Mouse (Mus musculus): ENCODE data around the gene Skiv2l. TPM values are rescaled to one million over a fixed set of nuclear protein-coding genes. Genes with fewer than 3 reads are reported as not detected.

Skiv2l gene
- total RNA-seq (2012; rRNA removed) (50.5 and 52.9 TPM in 2 replicates), total RNA-seq (2014; rRNA removed) (22.0 and 26.1 TPM in 2 replicates), polyA plus RNA-seq (2012; ENCODE audit: insufficient read length, low read depth) (35.2 and 44.1 TPM in 2 replicates)

DNA sequence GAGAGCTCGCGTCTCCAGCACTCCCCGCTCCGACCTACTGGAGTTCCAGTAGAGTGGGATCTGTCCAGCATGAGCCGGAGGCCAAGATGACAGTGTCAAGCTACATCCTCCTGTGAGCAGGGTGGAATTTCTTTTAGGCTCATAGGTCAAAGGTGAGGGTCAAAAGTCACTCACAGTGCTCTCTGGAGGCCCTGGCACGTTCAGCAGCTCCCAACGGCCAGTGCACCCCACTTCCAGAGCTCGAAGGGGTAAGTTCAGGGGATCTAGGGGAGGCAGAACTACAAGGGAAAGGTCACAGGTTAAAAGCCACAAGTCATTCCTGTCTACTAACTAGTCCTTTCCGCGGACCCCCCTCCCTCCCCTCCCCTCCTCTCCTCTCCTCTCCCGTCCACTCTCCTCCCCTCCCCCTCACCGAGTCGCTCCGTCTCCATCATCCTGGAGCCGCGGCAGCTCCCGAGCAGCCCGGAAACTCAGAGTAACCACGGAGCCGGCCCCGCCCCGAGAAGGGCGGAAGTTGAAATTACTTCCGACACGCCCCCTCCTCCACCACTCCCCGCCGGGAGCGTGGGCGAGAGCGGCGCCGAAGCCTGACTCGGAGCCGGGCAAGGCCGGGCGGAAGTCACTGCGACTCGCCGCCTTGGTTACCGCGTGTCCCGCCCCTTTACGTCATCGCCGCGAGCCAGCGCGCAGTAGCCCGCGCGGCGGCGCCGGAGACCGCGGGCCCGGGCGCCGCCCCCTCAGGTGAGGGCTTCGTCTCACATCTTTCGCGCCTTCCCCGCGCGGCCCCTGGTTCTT is at the start of gene Skiv2l, which contains the start of gene Nelfe:
TSS of gene Skiv2l (minus strand) at position 489 of the 795 bp plus-strand sequence.
TSS of gene Nelfe (plus strand) at position 670 of the 795 bp plus-strand sequence.
- Histone ChIP-seq H3K27me3 (replicated peaks) (no peaks in the 10 kb centered on the region), H3K4me2 (ENCODE audit: insufficient read depth, low read depth, poor library complexity, severe bottlenecking) (peak within 1 kb of the TSS; percentile 94), H3K27ac (ENCODE audit: insufficient read depth, low read depth) (peak within 1 kb of the TSS; percentile 16; the same call in 1 of the 2 replicates), H3K4me1 (ENCODE audit: control insufficient read depth in 1 of 2, insufficient read depth in 2 of 2) (peaks cover 2 to 27% of the 10 kb centered on the region in 2 experiments), H3K79me2 (replicated peaks; ENCODE audit: control insufficient read depth, extremely low read depth, insufficient read depth, poor library complexity, severe bottlenecking) (peaks cover 20% of the 10 kb centered on the region), H3K9ac (ENCODE audit: insufficient read depth, low read depth) (peak within 1 kb of the TSS; percentile 86), H3K36me3 (replicated peaks in 1 of 2; ENCODE audit: control insufficient read depth in 1 of 2, insufficient read depth in 1 of 2, low read length in 1 of 2) (peaks cover 57 to 69% of the 10 kb centered on the region in 2 experiments), H3K4me3 (replicated peaks in 1 of 3; ENCODE audit: low read depth in 2 of 3, low read length in 2 of 3, poor library complexity in 1 of 3) (peak within 1 kb of the TSS; percentile 86 to 95 (median 92)), H3K9me3 (replicated peaks; ENCODE audit: low read length) (no peaks in the 10 kb centered on the region)
- in situ Hi-C loops (cut with MboI; ENCODE audit: low pct_ligation_motif_present, low pct_unique_long_range_greater_than_20kb, low sequenced_read_pairs), result no loop called here
- TF ChIP-seq KAT2A (IDR thresholded peaks at IDR 0.05; ENCODE audit: insufficient replicate concordance, low read length) (peak; percentile 91; the same call in 1 of the 2 replicates), E2F4 (IDR thresholded peaks at IDR 0.05; ENCODE audit: insufficient replicate concordance, low read depth, low read length) (peak; percentile 81; the same call in 1 of the 2 replicates), ZMIZ1 (IDR thresholded peaks at IDR 0.05; ENCODE audit: low read depth, low read length) (peak; percentile 53; the same call in 1 of the 2 replicates), UBTF (IDR thresholded peaks at IDR 0.05; ENCODE audit: low read depth, low read length) (peak; percentile 83), PAX5 (IDR thresholded peaks at IDR 0.05; ENCODE audit: low read length) (no peak), ZKSCAN1 (IDR thresholded peaks at IDR 0.05; ENCODE audit: borderline replicate concordance, low read depth, low read length) (no peak), CHD1 (IDR thresholded peaks at IDR 0.05; ENCODE audit: low read depth, low read length) (no peak), NRF1 (IDR thresholded peaks at IDR 0.05; ENCODE audit: low read depth, low read length) (peak; percentile 79), USF1 (IDR thresholded peaks at IDR 0.05; ENCODE audit: low read depth, low read length) (peak; percentile 1; the same call in 1 of the 2 replicates), GABPA (IDR thresholded peaks at IDR 0.05; ENCODE audit: insufficient replicate concordance, low read depth, low read length) (peak; percentile 29; the same call in 1 of the 2 replicates), BHLHE40 (IDR thresholded peaks at IDR 0.05; ENCODE audit: low read depth, low read length) (peak; percentile 65), RCOR1 (conservative IDR thresholded peaks at IDR 0.05; ENCODE audit: low read depth, low read length) (no peak; the same call in 1 of the 2 replicates), SMC3 (IDR thresholded peaks at IDR 0.05; ENCODE audit: low read depth, low read length) (no peak), USF2 (conservative IDR thresholded peaks at IDR 0.05; ENCODE audit: low read depth, low read length) (no peak), ETS1 (conservative IDR thresholded peaks at IDR 0.05; ENCODE audit: low read depth, low read length) (no peak), JUND (conservative IDR thresholded peaks at IDR 0.05; ENCODE audit: low read depth, low read length) (no peak), ZNF384 (IDR thresholded peaks at IDR 0.05; ENCODE audit: low read depth, low read length) (no peak), MAX (IDR thresholded peaks at IDR 0.05; ENCODE audit: low read length) (peak; percentile 68; the same call in 1 of the 2 replicates), ZC3H11A (IDR thresholded peaks at IDR 0.05; ENCODE audit: low read depth, low read length) (no peak), ELF1 (IDR thresholded peaks at IDR 0.05; ENCODE audit: low read depth, low read length) (peak; percentile 100), HCFC1 (IDR thresholded peaks at IDR 0.05; ENCODE audit: low read depth, low read length) (peak; percentile 93), CTCF (conservative IDR thresholded peaks at IDR 0.05 in 1 of 2, IDR thresholded peaks at IDR 0.05 in 1 of 2; ENCODE audit: low read depth in 2 of 2, low read length in 2 of 2) (peak in 1 of 2 experiments; percentile 34; a peak in 2 of 4 replicates), MXI1 (IDR thresholded peaks at IDR 0.05; ENCODE audit: low read depth, low read length) (peak; percentile 96), CHD2 (IDR thresholded peaks at IDR 0.05; ENCODE audit: low read length) (peak; percentile 80), MEF2A (IDR thresholded peaks at IDR 0.05; ENCODE audit: borderline replicate concordance, low read depth, low read length) (peak; percentile 60), IRF4 (IDR thresholded peaks at IDR 0.05; ENCODE audit: low read depth, low read length) (peak; percentile 12; the same call in 1 of the 2 replicates), POLR2A (IDR thresholded peaks at IDR 0.05; ENCODE audit: low read depth, low read length) (peak; percentile 72), RAD21 (IDR thresholded peaks at IDR 0.05; ENCODE audit: low read depth, low read length) (no peak; the same call in 1 of the 2 replicates), MYC (IDR thresholded peaks at IDR 0.05; ENCODE audit: low read depth, low read length) (no peak; the same call in 1 of the 2 replicates), TBP (conservative IDR thresholded peaks at IDR 0.05; ENCODE audit: low read depth, low read length) (no peak), JUN (IDR thresholded peaks at IDR 0.05; ENCODE audit: insufficient read depth, low read depth, low read length) (no peak), POLR2AphosphoS2 (IDR thresholded peaks at IDR 0.05; ENCODE audit: low read depth, low read length) (no peak), MAFK (IDR thresholded peaks at IDR 0.05; ENCODE audit: insufficient replicate concordance, low read length) (no peak), TCF12 (IDR thresholded peaks at IDR 0.05; ENCODE audit: low read depth, low read length) (peak; percentile 67), NELFE (IDR thresholded peaks at IDR 0.05; ENCODE audit: low read depth, low read length) (no peak), MAZ (IDR thresholded peaks at IDR 0.05; ENCODE audit: low read depth, low read length) (peak; percentile 78), EP300 (IDR thresholded peaks at IDR 0.05; ENCODE audit: low read length) (no peak), SIN3A (IDR thresholded peaks at IDR 0.05; ENCODE audit: low read length) (peak; percentile 99)
- DNase-seq (ENCODE audit: extremely low read depth), result peak; percentile 97
- dilution Hi-C loops (cut with MboI; ENCODE audit: extremely low pct_ligation_motif_present, extremely low pct_unique_long_range_greater_than_20kb, low sequenced_read_pairs), result no loop called here
